Mouse (Mus musculus): ENCODE measurements at regions not wholly inside any gene's neighbourhood (a gene's known extent, or its start where the extent isn't known, plus 50 kb on each side); places are given as distances from the start of the nearest gene placed in this dataset.

DNA sequence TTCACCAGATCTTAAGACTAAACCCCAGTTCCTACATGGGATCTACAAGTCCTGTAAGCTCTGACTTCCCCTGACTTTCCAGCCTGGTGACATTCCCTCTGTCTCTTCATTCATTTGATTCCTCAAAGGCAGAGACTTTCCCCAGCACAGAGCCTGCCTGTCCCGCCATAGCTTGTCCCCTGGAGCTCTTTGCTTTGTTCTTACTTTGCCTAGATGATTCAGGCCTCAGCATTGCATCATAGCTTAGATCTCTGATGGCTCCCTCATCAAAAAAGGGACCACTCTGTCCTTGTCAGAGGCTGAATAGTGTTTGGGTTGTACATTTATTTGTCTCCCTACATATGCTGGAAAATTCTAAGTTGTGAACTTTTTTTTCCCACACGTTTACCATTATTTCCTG is 57.6 kb upstream of the Exoc6 start:
- DNase-seq = no peak

DNA sequence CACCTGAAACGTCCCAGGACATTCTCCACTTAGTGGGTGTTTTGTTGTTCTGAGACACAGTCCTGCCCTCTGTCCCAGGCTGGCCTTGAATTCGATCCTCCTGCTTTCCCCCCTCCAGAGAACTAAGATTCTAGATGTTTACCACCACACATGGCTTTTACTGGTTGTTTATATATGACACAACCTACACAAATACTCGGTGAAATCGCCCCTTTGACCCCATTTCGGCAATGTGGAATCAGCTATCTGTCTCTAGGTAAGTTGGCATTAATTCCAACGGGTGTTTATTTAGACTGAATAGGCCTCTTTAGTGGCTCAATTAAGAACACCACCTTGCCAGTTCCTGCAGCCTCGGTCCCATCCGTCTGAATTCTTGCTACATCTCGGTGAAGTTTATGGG is 56.8 kb upstream of the Exoc6 start:
- no peak for DNase-seq

DNA sequence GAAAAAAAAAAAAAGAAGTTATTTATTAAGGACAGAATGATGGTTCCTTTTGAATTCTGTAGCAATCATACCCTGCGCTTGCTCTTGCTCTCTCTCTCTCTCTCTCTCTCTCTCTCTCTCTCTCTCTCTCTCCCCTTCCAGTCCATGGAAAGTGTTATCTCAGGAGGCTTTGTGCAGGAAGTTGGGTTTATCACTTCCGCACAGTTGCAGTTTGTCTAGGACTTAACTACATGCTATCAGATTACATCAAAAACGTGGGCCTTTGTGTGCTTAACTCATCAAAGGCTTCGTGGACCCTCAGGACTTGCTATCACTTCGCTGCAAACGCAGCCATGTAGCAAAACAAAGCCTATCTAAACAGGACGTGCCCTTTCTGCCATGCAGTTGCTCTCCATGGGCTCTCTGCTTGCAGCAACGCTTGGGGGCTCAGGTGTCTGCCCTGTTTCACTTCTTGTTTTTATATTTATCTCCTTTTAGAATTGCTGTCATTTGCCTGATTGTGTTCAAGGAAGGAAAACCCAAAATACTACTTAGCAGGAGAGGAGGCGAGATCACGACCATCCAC is 56.2 kb upstream of the Exoc6 start:
- DNase-seq = peak in 1 of 2 experiments; percentile 8

DNA sequence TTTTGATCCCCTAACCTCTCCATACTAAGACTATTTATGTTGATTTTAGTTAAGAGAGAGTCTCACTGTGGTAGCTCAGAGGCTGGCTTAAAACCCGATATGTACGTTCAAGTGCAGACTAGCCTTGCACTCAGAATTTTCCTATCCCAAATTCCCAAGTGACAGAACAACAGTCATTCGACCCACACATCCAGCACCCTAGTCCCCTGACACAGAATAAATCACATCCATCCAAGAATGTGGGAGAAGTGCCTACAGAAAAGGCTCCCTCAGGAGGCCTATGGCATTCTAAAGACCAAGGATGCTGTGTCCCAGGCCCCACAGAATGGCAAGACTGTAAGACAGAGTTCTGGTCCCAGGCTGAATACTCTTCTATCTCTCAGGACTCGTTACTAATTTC is 55.4 kb upstream of the Exoc6 start:
- no peak for DNase-seq

- peak in 1 of 2 experiments; percentile 8 for DNase-seq
Observed at GRCm38 (mm10) chr19:37495319-37496270, 54.6 kb upstream of the Exoc6 start.

GRCm38 (mm10) chr19:37496759-37497158 is 53.5 kb upstream of the Exoc6 start:
- no peak for DNase-seq

DNA sequence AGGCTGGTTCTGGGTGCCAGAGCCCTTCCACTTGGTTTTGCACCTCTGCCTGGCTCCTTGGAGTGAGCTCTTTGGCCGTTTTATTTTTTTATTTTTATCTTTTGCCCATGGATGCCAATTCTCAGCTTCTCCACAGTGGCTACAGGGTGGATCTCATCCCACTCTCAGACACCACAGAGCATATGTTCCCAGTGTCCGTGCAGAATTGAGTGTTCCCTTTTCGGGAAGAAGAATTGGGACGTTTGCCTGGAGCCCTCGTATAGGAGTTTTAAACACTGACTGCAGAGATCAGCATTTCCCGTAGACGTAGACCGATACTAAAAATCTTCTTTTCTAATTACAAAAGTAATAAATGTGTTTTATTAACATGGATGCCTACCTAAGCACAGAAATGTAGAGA is 53.1 kb upstream of the Exoc6 start:
- DNase-seq = no peak

DNA sequence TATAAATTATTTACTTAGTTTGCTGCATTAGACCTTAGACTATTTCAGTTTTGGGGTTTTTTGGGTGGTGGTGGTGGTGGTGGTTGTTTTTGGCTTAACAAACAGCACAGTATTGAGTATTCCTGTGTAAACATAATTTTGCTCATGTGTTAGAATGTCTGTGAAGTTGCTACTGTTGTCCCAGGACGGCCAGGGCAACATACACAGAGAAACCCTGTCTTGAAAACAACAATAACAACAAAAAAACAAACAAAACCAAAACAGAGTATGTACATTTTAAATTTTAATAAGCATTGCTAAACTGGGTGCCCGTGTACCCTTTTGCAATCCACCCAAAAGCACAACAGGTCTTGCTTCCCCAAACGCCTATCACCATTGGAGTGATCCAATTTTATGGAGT is 51.8 kb upstream of the Exoc6 start:
- no peak for DNase-seq
